Comparison of ENCODE assay signal across 16 mouse cellular contexts in genomic region chr1:40805351-40805750, GRCm38 (mm10). TPM values are rescaled to one million over a fixed set of nuclear protein-coding genes. Genes with fewer than 3 reads are reported as not detected.
DNase-seq lines count a peak whose midpoint lies in the region; ATAC-seq lines count a peak whose summit lies in the region.
"Had no signal": no experiment of that assay in that cellular context is flagged by ENCODE, and none has a peak within 500 bp of the region (broad histone marks: within the 10 kb centered on the region; RNA-seq: fewer than 3 reads in every experiment).

Gene Tmem182 (plus strand): TSS chr1:40805601.

- H3K4me3 ChIP-seq in heart, embryonic 15.5 days, result peak within 1 kb of the TSS; percentile 40
- H3K4me3 ChIP-seq in hindbrain, embryonic 12.5 days, result no peak within 1 kb of the TSS
- no peak within 1 kb of the TSS for H3K4me3 ChIP-seq in midbrain, embryonic 14.5 days (replicated peaks; ENCODE audit: low read depth, low read length)
- H3K4me3 ChIP-seq: embryonic facial prominence, embryonic 13.5 days; limb, embryonic 13.5 days had no signal

- peak within 1 kb of the TSS; percentile 93 for H3K27ac ChIP-seq in heart, embryonic 15.5 days
- no peak within 1 kb of the TSS for H3K27ac ChIP-seq in hindbrain, embryonic 12.5 days
- H3K27ac ChIP-seq in midbrain, embryonic 14.5 days (replicated peaks; ENCODE audit: low read depth, low read length), result no peak within 1 kb of the TSS
- H3K27ac ChIP-seq: embryonic facial prominence, embryonic 13.5 days; limb, embryonic 13.5 days had no signal

- no peaks in the 10 kb centered on the region for H3K27me3 ChIP-seq in heart, embryonic 15.5 days
- H3K27me3 ChIP-seq in hindbrain, embryonic 12.5 days, result no peaks in the 10 kb centered on the region
- H3K27me3 ChIP-seq in midbrain, embryonic 14.5 days (ENCODE audit: control insufficient read depth, insufficient read depth, low read length), result no peaks in the 10 kb centered on the region
- H3K27me3 ChIP-seq: embryonic facial prominence, embryonic 13.5 days; limb, embryonic 13.5 days had no signal

- peak within 1 kb of the TSS; percentile 44 for H3K4me2 ChIP-seq in heart, embryonic 15.5 days
- H3K4me2 ChIP-seq in hindbrain, embryonic 12.5 days (replicated peaks), result no peak within 1 kb of the TSS
- H3K4me2 ChIP-seq in midbrain, embryonic 14.5 days (ENCODE audit: low read length), result no peak within 1 kb of the TSS
- H3K4me2 ChIP-seq: embryonic facial prominence, embryonic 13.5 days; limb, embryonic 13.5 days had no signal

- WGBS in heart, embryonic 15.5 days, result 32% methylated on average over 9 of the region's 9 CpGs
- WGBS in hindbrain, embryonic 12.5 days, result 73% methylated on average over 9 of the region's 9 CpGs
- 82% methylated on average over 9 of the region's 9 CpGs for WGBS in midbrain, embryonic 14.5 days

- no peaks in the 10 kb centered on the region for H3K9me3 ChIP-seq in heart, embryonic 15.5 days (replicated peaks)
- H3K9me3 ChIP-seq in hindbrain, embryonic 12.5 days (replicated peaks), result no peaks in the 10 kb centered on the region
- no peaks in the 10 kb centered on the region for H3K9me3 ChIP-seq in midbrain, embryonic 14.5 days (ENCODE audit: control insufficient read depth, low read length)
- H3K9me3 ChIP-seq: embryonic facial prominence, embryonic 13.5 days; G1E; limb, embryonic 13.5 days had no signal

- H3K36me3 ChIP-seq in heart, embryonic 15.5 days, result no peaks in the 10 kb centered on the region
- no peaks in the 10 kb centered on the region for H3K36me3 ChIP-seq in hindbrain, embryonic 12.5 days
- no peaks in the 10 kb centered on the region for H3K36me3 ChIP-seq in midbrain, embryonic 14.5 days (ENCODE audit: control insufficient read depth, insufficient read depth, low read length)
- H3K36me3 ChIP-seq: embryonic facial prominence, embryonic 13.5 days; G1E; limb, embryonic 13.5 days had no signal

- H3K4me1 ChIP-seq in heart, embryonic 15.5 days (replicated peaks), result peaks cover 16% of the 10 kb centered on the region; the same call in 1 of the 2 replicates
- H3K4me1 ChIP-seq in hindbrain, embryonic 12.5 days, result no peaks in the 10 kb centered on the region
- no peaks in the 10 kb centered on the region for H3K4me1 ChIP-seq in midbrain, embryonic 14.5 days (ENCODE audit: control insufficient read depth, insufficient read depth, low read length)
- H3K4me1 ChIP-seq: embryonic facial prominence, embryonic 13.5 days; limb, embryonic 13.5 days had no signal

- peak; percentile 83 for ATAC-seq in heart, embryonic 15.5 days (replicated peaks; ENCODE audit: insufficient number of reproducible peaks, insufficient read depth, low FRiP score, low read depth)
- ATAC-seq in hindbrain, embryonic 12.5 days (ENCODE audit: low FRiP score), result no peak
- ATAC-seq in midbrain, embryonic 14.5 days (ENCODE audit: low FRiP score, low TSS enrichment), result no peak
- ATAC-seq: activated CD4-positive, CD25-positive, alpha-beta regulatory T cell, adult 4 months; midbrain, embryonic 16.5 days had no signal

- DNase-seq in cerebellum, postnatal 10 days, result peak; percentile 14 to 15
- DNase-seq in cerebellum, postnatal 36 days, result no peak
- DNase-seq in adrenal gland, adult 8-10 months, result peak; percentile 18
- peak; percentile 59 to 82 for DNase-seq in gastrocnemius, postnatal 36 days
- no peak for DNase-seq in Muller cell, postnatal 12 days (ENCODE audit: inconsistent ontology term)
- no peak for DNase-seq in midbrain, embryonic 14.5 days
- DNase-seq: cerebellum, adult 11-12 months; kidney, adult 11 months; right cerebral cortex, postnatal 4 days had no signal

- H3K9ac ChIP-seq in heart, embryonic 15.5 days, result peak within 1 kb of the TSS; percentile 27
- H3K9ac ChIP-seq in hindbrain, embryonic 12.5 days, result no peak within 1 kb of the TSS
- H3K9ac ChIP-seq in midbrain, embryonic 14.5 days (replicated peaks; ENCODE audit: low read length), result no peak within 1 kb of the TSS
- H3K9ac ChIP-seq: embryonic facial prominence, embryonic 13.5 days; limb, embryonic 13.5 days had no signal

- intact Hi-C loops in gastrocnemius, postnatal 36 days (cut with DNase I), result no loop called here

RNA-seq across cellular contexts. Expression of gene Tmem182, which starts in this region (rescaled TPM):
- 10 to 100 TPM in 1 of 4 experiments, 1 to 10 TPM in 2, under 1 TPM in 1; 0.56 to 12.3 (median 3.0) TPM for total RNA-seq in adrenal gland, adult 8-10 months (2022)
- 100 to 1,000 TPM; 192 to 209 TPM for total RNA-seq in gastrocnemius, postnatal 36 days (2021)
- 35.6 and 44.8 TPM in 2 replicates for polyA plus RNA-seq in heart, embryonic 15.5 days (2015; fragmentation: Nextera tagmentation; extraction: Ambion mirVana)
- 0.10 and 0.30 TPM in 2 replicates for polyA plus RNA-seq in hindbrain, embryonic 12.5 days (2016; fragmentation: Nextera tagmentation; extraction: Ambion mirVana)
- polyA plus RNA-seq in midbrain, embryonic 14.5 days (2014; fragmentation: Nextera tagmentation; extraction: Ambion mirVana), result 0.08 TPM in 1 of 2 replicates, not detected in the other
- polyA plus RNA-seq: activated CD4-positive, CD25-positive, alpha-beta regulatory T cell, adult 4 months; G1E had no signal

Comparison
In these comparisons a context has a peak if more than half of its experiments do, and no peak if none do; other contexts are left out.
1. RNA of gene Tmem182 (total RNA-seq): 192 to 209 TPM in gastrocnemius, postnatal 36 days; 0.56 to 12.3 TPM in adrenal gland, adult 8-10 months; every median in the first group is over 10 times any median in the second.
2. RNA of gene Tmem182 (polyA plus RNA-seq): 35.6 to 44.8 TPM in heart, embryonic 15.5 days; 0.10 to 0.30 TPM in hindbrain, embryonic 12.5 days and 0.08 TPM in midbrain, embryonic 14.5 days; every median in the first group is over 10 times any median in the second.
3. DNase-seq: peak in cerebellum, postnatal 10 days (2 of 2), adrenal gland, adult 8-10 months (single experiment) and gastrocnemius, postnatal 36 days (2 of 2); none in cerebellum, postnatal 36 days (0 of 2), Muller cell, postnatal 12 days (single experiment) and midbrain, embryonic 14.5 days (single experiment).